Mouse (Mus musculus) CH12.LX (cell line): ENCODE data around the gene Fam151b. TPM values are rescaled to one million over a fixed set of nuclear protein-coding genes. Genes with fewer than 3 reads are reported as not detected.

Source experiments
- DNase-seq: peaks from one replicate; pipeline ENCODE4 v3.0.0-alpha.2; 2013; ENCODE audit errors: extremely low read depth
- H3K27ac ChIP-seq: 2 replicates; pipeline ENCODE4 v1.5.1; 2012; ENCODE audit warnings: low read depth, mild to moderate bottlenecking, control low read depth, moderate library complexity; ENCODE audit not compliant: insufficient read depth
- H3K27me3 ChIP-seq: replicated peaks from 2 replicates; pipeline ENCODE3; 2012; ENCODE audit warnings: inconsistent platforms
- H3K36me3 ChIP-seq, 2 experiments: replicated peaks in 1 of 2; 2 replicates each; pipeline versions ENCODE3 to v1.6.1; 2012; ENCODE audit warnings: inconsistent platforms in 1 of 2, low read length in 1 of 2, mild to moderate bottlenecking in 1 of 2, mixed read lengths in 1 of 2, moderate library complexity in 1 of 2; ENCODE audit not compliant: control insufficient read depth in 1 of 2, insufficient read depth in 1 of 2
- H3K4me1 ChIP-seq, 2 experiments: 2 replicates each; pipeline ENCODE4 v1.6.1; 2012; ENCODE audit warnings: inconsistent platforms in 1 of 2, moderate library complexity in 1 of 2; ENCODE audit not compliant: insufficient read depth in 2 of 2, control insufficient read depth in 1 of 2
- H3K4me2 ChIP-seq: 2 replicates; pipeline ENCODE4 v1.6.1; 2012; ENCODE audit warnings: low read depth, mild to moderate bottlenecking, control low read depth; ENCODE audit not compliant: poor library complexity, insufficient read depth, severe bottlenecking
- H3K4me3 ChIP-seq, 3 experiments: fragments of 150-350 bp in 1 of 3; sonication (generic) in 1 of 3; replicated peaks in 1 of 3; 2 replicates each; pipeline versions ENCODE3 to v1.5.1; 2011 to 2012; ENCODE audit warnings: low read depth in 2 of 3, low read length in 2 of 3, mild to moderate bottlenecking in 2 of 3, moderate library complexity in 2 of 3, control low read depth in 1 of 3, improper control_type of control experiment in 1 of 3, inconsistent platforms in 1 of 3, mixed read lengths in 1 of 3; ENCODE audit not compliant: poor library complexity in 1 of 3
- H3K79me2 ChIP-seq: replicated peaks from 2 replicates; pipeline ENCODE4 v1.6.1; 2012; ENCODE audit warnings: mild to moderate bottlenecking, moderate library complexity; ENCODE audit not compliant: control insufficient read depth, poor library complexity, insufficient read depth, severe bottlenecking; ENCODE audit errors: extremely low read depth
- H3K9ac ChIP-seq: 2 replicates; pipeline ENCODE4 v1.6.1; 2012; ENCODE audit warnings: low read depth, mild to moderate bottlenecking, control low read depth, moderate library complexity; ENCODE audit not compliant: insufficient read depth
- H3K9me3 ChIP-seq: replicated peaks from 2 replicates; pipeline ENCODE3; 2012; ENCODE audit warnings: low read length, inconsistent platforms, mixed read lengths
- BHLHE40 ChIP-seq: IDR thresholded peaks from 2 replicates; pipeline ENCODE4 v1.6.1; 2011; ENCODE audit warnings: mild to moderate bottlenecking, low read depth, low read length, improper control_type of control experiment
- CHD1 ChIP-seq: IDR thresholded peaks from 2 replicates; pipeline ENCODE4 v1.6.1; 2012; ENCODE audit warnings: low read depth, low read length, improper control_type of control experiment, inconsistent platforms
- CHD2 ChIP-seq: IDR thresholded peaks from 2 replicates; pipeline ENCODE4 v1.6.1; 2011; ENCODE audit warnings: low read length, improper control_type of control experiment
- CTCF ChIP-seq, 2 experiments: IDR thresholded peaks in 1 of 2; conservative IDR thresholded peaks in 1 of 2; 2 replicates each; pipeline ENCODE4 v1.5.1; 2011 to 2012; ENCODE audit warnings: low read depth in 2 of 2, low read length in 2 of 2, improper control_type of control experiment in 1 of 2, inconsistent platforms in 1 of 2, mild to moderate bottlenecking in 1 of 2, moderate library complexity in 1 of 2
- E2F4 ChIP-seq: IDR thresholded peaks from 2 replicates; pipeline ENCODE4 v1.6.1; 2011; ENCODE audit warnings: low read depth, low read length, improper control_type of control experiment; ENCODE audit not compliant: insufficient replicate concordance
- ELF1 ChIP-seq: IDR thresholded peaks from 2 replicates; pipeline ENCODE4 v1.6.1; 2014; ENCODE audit warnings: low read depth, mild to moderate bottlenecking, inconsistent platforms, low read length, improper control_type of control experiment
- EP300 ChIP-seq: IDR thresholded peaks from 2 replicates; pipeline ENCODE4 v1.6.1; 2011; ENCODE audit warnings: low read length, improper control_type of control experiment
- ETS1 ChIP-seq: conservative IDR thresholded peaks from 2 replicates; pipeline ENCODE4 v1.6.1; 2012; ENCODE audit warnings: low read depth, mild to moderate bottlenecking, inconsistent platforms, low read length, improper control_type of control experiment, moderate library complexity
- GABPA ChIP-seq: IDR thresholded peaks from 2 replicates; pipeline ENCODE4 v1.6.1; 2012; ENCODE audit warnings: low read depth, low read length, improper control_type of control experiment, inconsistent platforms; ENCODE audit not compliant: insufficient replicate concordance
- HCFC1 ChIP-seq: IDR thresholded peaks from 2 replicates; pipeline ENCODE4 v1.6.1; 2012; ENCODE audit warnings: low read depth, mild to moderate bottlenecking, inconsistent platforms, low read length, improper control_type of control experiment
- IRF4 ChIP-seq: IDR thresholded peaks from 2 replicates; pipeline ENCODE4 v1.6.1; 2014; ENCODE audit warnings: low read depth, mild to moderate bottlenecking, inconsistent platforms, low read length, improper control_type of control experiment
- JUN ChIP-seq: IDR thresholded peaks from 2 replicates; pipeline ENCODE4 v1.6.1; 2011; ENCODE audit warnings: low read depth, mild to moderate bottlenecking, low read length, improper control_type of control experiment, moderate library complexity; ENCODE audit not compliant: insufficient read depth
- JUND ChIP-seq: conservative IDR thresholded peaks from 2 replicates; pipeline ENCODE4 v1.6.1; 2011; ENCODE audit warnings: low read depth, low read length, improper control_type of control experiment
- KAT2A ChIP-seq: IDR thresholded peaks from 2 replicates; pipeline ENCODE4 v1.6.1; 2012; ENCODE audit warnings: low read length, improper control_type of control experiment, inconsistent platforms; ENCODE audit not compliant: insufficient replicate concordance
- MAFK ChIP-seq: IDR thresholded peaks from 2 replicates; pipeline ENCODE4 v1.6.1; 2011; ENCODE audit warnings: low read length, improper control_type of control experiment; ENCODE audit not compliant: insufficient replicate concordance
- MAX ChIP-seq: IDR thresholded peaks from 2 replicates; pipeline ENCODE4 v1.6.1; 2011; ENCODE audit warnings: low read length, improper control_type of control experiment
- MAZ ChIP-seq: IDR thresholded peaks from 2 replicates; pipeline ENCODE4 v1.6.1; 2012; ENCODE audit warnings: low read depth, mild to moderate bottlenecking, inconsistent platforms, low read length, improper control_type of control experiment, moderate library complexity
- MEF2A ChIP-seq: IDR thresholded peaks from 2 replicates; pipeline ENCODE4 v1.6.1; 2014; ENCODE audit warnings: low read depth, mild to moderate bottlenecking, inconsistent platforms, low read length, improper control_type of control experiment, borderline replicate concordance
- MXI1 ChIP-seq: IDR thresholded peaks from 2 replicates; pipeline ENCODE4 v1.6.1; 2011; ENCODE audit warnings: mild to moderate bottlenecking, low read depth, low read length, improper control_type of control experiment
- MYC ChIP-seq: IDR thresholded peaks from 2 replicates; pipeline ENCODE4 v1.6.1; 2011; ENCODE audit warnings: low read depth, mild to moderate bottlenecking, improper control_type of control experiment, low read length
- NELFE ChIP-seq: IDR thresholded peaks from 2 replicates; pipeline ENCODE4 v1.6.1; 2011; ENCODE audit warnings: low read depth, low read length, improper control_type of control experiment
- NRF1 ChIP-seq: IDR thresholded peaks from 2 replicates; pipeline ENCODE4 v1.6.1; 2014; ENCODE audit warnings: low read depth, mild to moderate bottlenecking, inconsistent platforms, low read length, improper control_type of control experiment, moderate library complexity
- PAX5 ChIP-seq: IDR thresholded peaks from 2 replicates; pipeline ENCODE4 v1.6.1; 2012; ENCODE audit warnings: low read length, inconsistent platforms, mixed read lengths
- POLR2A ChIP-seq: IDR thresholded peaks from 2 replicates; pipeline ENCODE4 v1.6.1; 2011; ENCODE audit warnings: low read depth, mild to moderate bottlenecking, improper control_type of control experiment, low read length
- POLR2AphosphoS2 ChIP-seq: IDR thresholded peaks from 2 replicates; pipeline ENCODE4 v1.6.1; 2011; ENCODE audit warnings: low read depth, low read length, improper control_type of control experiment
- RAD21 ChIP-seq: IDR thresholded peaks from 2 replicates; pipeline ENCODE4 v1.6.1; 2011; ENCODE audit warnings: low read depth, mild to moderate bottlenecking, low read length, improper control_type of control experiment, moderate library complexity
- RCOR1 ChIP-seq: conservative IDR thresholded peaks from 2 replicates; pipeline ENCODE4 v1.6.1; 2012; ENCODE audit warnings: low read depth, mild to moderate bottlenecking, inconsistent platforms, low read length, improper control_type of control experiment
- SIN3A ChIP-seq: IDR thresholded peaks from 2 replicates; pipeline ENCODE4 v1.6.1; 2012; ENCODE audit warnings: low read length, improper control_type of control experiment, inconsistent platforms
- SMC3 ChIP-seq: IDR thresholded peaks from 2 replicates; pipeline ENCODE4 v1.6.1; 2011; ENCODE audit warnings: low read depth, low read length, improper control_type of control experiment
- TBP ChIP-seq: conservative IDR thresholded peaks from 2 replicates; pipeline ENCODE4 v1.6.1; 2011; ENCODE audit warnings: low read depth, low read length, improper control_type of control experiment
- TCF12 ChIP-seq: IDR thresholded peaks from 2 replicates; pipeline ENCODE4 v1.6.1; 2014; ENCODE audit warnings: low read depth, mild to moderate bottlenecking, inconsistent platforms, low read length, improper control_type of control experiment
- UBTF ChIP-seq: IDR thresholded peaks from 2 replicates; pipeline ENCODE4 v1.6.1; 2012; ENCODE audit warnings: low read depth, mild to moderate bottlenecking, inconsistent platforms, low read length, improper control_type of control experiment, moderate library complexity
- USF1 ChIP-seq: IDR thresholded peaks from 2 replicates; pipeline ENCODE4 v1.6.1; 2014; ENCODE audit warnings: low read depth, mild to moderate bottlenecking, inconsistent platforms, low read length, improper control_type of control experiment
- USF2 ChIP-seq: conservative IDR thresholded peaks from 2 replicates; pipeline ENCODE4 v1.6.1; 2011; ENCODE audit warnings: low read depth, low read length, improper control_type of control experiment
- ZC3H11A ChIP-seq: IDR thresholded peaks from 2 replicates; pipeline ENCODE4 v1.6.1; 2012; ENCODE audit warnings: low read depth, mild to moderate bottlenecking, inconsistent platforms, low read length, improper control_type of control experiment
- ZKSCAN1 ChIP-seq: IDR thresholded peaks from 2 replicates; pipeline ENCODE4 v1.6.1; 2012; ENCODE audit warnings: low read depth, inconsistent platforms, low read length, improper control_type of control experiment, borderline replicate concordance
- ZMIZ1 ChIP-seq: IDR thresholded peaks from 2 replicates; pipeline ENCODE4 v1.6.1; 2012; ENCODE audit warnings: low read depth, mild to moderate bottlenecking, inconsistent platforms, low read length, improper control_type of control experiment
- ZNF384 ChIP-seq: IDR thresholded peaks from 2 replicates; pipeline ENCODE4 v1.6.1; 2012; ENCODE audit warnings: low read depth, low read length, improper control_type of control experiment, inconsistent platforms
- dilution Hi-C: fragments of 300-500 bp; cut with MboI; formaldehyde crosslinking; loops from 2 replicates; pipeline ENCODE4 v1.14.3; 2020; ENCODE audit warnings: low sequenced_read_pairs; ENCODE audit not compliant: extremely low pct_unique_long_range_greater_than_20kb, extremely low pct_ligation_motif_present
- in situ Hi-C: fragments of 300-500 bp; cut with MboI; formaldehyde crosslinking; loops from 3 replicates; pipeline ENCODE4 v1.14.3; 2019; ENCODE audit warnings: low sequenced_read_pairs, low pct_ligation_motif_present, low pct_unique_long_range_greater_than_20kb, mixed read lengths
- polyA plus RNA-seq: library from polyadenylated mRNA; unstranded; fragments of >175 nt; gene quantifications from 2 replicates; pipeline ENCODE4 v1.2.1, GENCODE M21; 2012; ENCODE audit warnings: low read depth; ENCODE audit not compliant: insufficient read length
- total RNA-seq, 2 experiments: library from RNA; depleted of rRNA; stranded (reverse); fragments of 300-350 nt in 1 of 2; fragments of >200 nt in 1 of 2; gene quantifications; 2 replicates each; pipeline ENCODE4 v1.2.3; 2012 to 2014

The Fam151b gene
- total and polyA plus RNA-seq, 3 experiments, result 2.5 to 5.2 (median 3.7) TPM

DNA sequence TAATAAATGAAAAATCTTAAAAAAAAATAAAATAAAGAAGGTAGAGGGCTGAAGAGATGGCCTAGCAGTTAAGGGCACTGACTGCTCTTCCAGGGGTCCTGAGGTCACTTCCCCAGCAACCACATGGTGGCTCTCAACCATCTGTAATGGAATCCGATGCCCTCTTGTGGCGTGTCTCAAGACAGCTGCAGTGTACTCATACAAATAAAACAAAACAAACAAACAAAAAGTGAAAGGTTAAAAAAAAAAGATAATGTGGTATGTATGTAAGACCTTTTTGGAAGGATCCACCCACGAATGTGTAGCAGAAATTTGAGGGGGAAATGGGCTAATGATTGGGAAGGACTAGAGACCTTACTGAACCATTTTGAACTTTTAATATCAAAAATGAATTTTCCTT is 467 bp downstream of the Fam151b start:
- Histone ChIP-seq H3K36me3 (peaks cover 0 to 10% of the 10 kb centered on the region in 2 experiments), H3K79me2 (no peaks in the 10 kb centered on the region), H3K4me3 (peak overlapping the region; percentile 37 to 54 (median 37)), H3K4me1 (peaks cover 2 to 9% of the 10 kb centered on the region in 2 experiments; a peak in 2 of 4 replicates), H3K27ac (no peak overlapping the region), H3K4me2 (peak overlapping the region; percentile 8; the same call in 1 of the 2 replicates), H3K9me3 (no peaks in the 10 kb centered on the region), H3K9ac (peak overlapping the region; percentile 26; the same call in 1 of the 2 replicates), H3K27me3 (no peaks in the 10 kb centered on the region)
- peak; percentile 75 for DNase-seq
- in situ Hi-C loops (loop anchor here (10.0 kb wide), 2 partner anchors 129 to 579 kb away; partner anchors contain the start of genes Dhfr and Msh3), dilution Hi-C loops (no loop called here)
- TF ChIP-seq ZKSCAN1, result no peak
- TF ChIP-seq SMC3, result peak; percentile 81
- TF ChIP-seq NELFE, result no peak; the same call in 1 of the 2 replicates
- TF ChIP-seq ZNF384, result peak; percentile 40; the same call in 1 of the 2 replicates
- no peak for TF ChIP-seq MAFK
- TF ChIP-seq HCFC1, result no peak
- no peak for TF ChIP-seq TCF12
- TF ChIP-seq POLR2AphosphoS2, result no peak
- TF ChIP-seq MAX, result peak; percentile 70
- no peak for TF ChIP-seq CHD1
- no peak for TF ChIP-seq TBP
- no peak for TF ChIP-seq MXI1
- no peak for TF ChIP-seq MEF2A
- TF ChIP-seq MYC, result peak; percentile 92
- no peak for TF ChIP-seq PAX5
- no peak for TF ChIP-seq MAZ
- TF ChIP-seq ETS1, result no peak
- TF ChIP-seq USF1, result no peak
- TF ChIP-seq JUND, result no peak
- TF ChIP-seq CHD2, result no peak
- TF ChIP-seq SIN3A, result no peak
- TF ChIP-seq KAT2A, result no peak
- peak; percentile 61 for TF ChIP-seq RAD21
- TF ChIP-seq ZC3H11A, result peak; percentile 11; the same call in 1 of the 2 replicates
- no peak for TF ChIP-seq GABPA
- TF ChIP-seq RCOR1, result no peak
- peak; percentile 33; the same call in 1 of the 2 replicates for TF ChIP-seq IRF4
- no peak for TF ChIP-seq NRF1
- TF ChIP-seq CTCF (conservative IDR thresholded peaks at IDR 0.05 in 1 of 2, IDR thresholded peaks at IDR 0.05 in 1 of 2; ENCODE audit: low read depth in 2 of 2, low read length in 2 of 2), result peak in 1 of 2 experiments; percentile 98; a peak in 3 of 4 replicates
- no peak for TF ChIP-seq POLR2A
- TF ChIP-seq ZMIZ1, result no peak
- no peak for TF ChIP-seq UBTF
- no peak for TF ChIP-seq EP300
- TF ChIP-seq BHLHE40, result no peak
- no peak for TF ChIP-seq JUN
- TF ChIP-seq ELF1, result no peak
- no peak for TF ChIP-seq USF2
- TF ChIP-seq E2F4, result no peak
